Mouse (Mus musculus): ENCODE results near the gene Zbtb20.

DNA sequence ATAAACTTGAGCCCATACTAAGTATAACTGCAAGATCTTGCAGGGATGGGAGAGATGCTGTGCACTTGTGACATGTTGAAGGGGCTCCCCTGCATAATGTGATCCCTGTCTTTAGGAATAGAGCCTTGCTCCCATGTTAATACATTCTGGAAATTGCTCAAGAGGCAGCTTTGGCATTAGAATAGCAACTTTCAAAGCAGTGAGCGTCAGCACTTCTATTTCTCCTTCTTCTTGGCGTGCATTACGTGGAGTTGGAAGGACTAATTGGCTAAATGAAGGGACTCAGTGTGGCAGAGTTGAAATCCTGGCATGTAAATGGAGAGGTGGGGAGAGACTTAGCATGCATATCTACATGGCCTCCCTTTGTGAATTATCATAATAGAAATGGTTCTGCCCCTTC, 658.4 kb downstream of the Zbtb20 start:
- TF ChIP-seq CTCF (IDR thresholded peaks at IDR 0.05; ENCODE audit: control insufficient read depth, insufficient read depth, low read length): no peak
- no peak for TF ChIP-seq POLR2A (IDR thresholded peaks at IDR 0.05; ENCODE audit: borderline replicate concordance, control insufficient read depth, low read depth, low read length)

Data from bone marrow, adult 2 months (tissue).